23 mouse cellular contexts compared by ENCODE assay signal in genomic region chr10:53230809-53231208, GRCm38 (mm10).
DNase-seq lines count a peak whose midpoint lies in the region.
"Had no signal": no experiment of that assay in that cellular context is flagged by ENCODE, and none has a peak within 500 bp of the region (broad histone marks: within the 10 kb centered on the region; RNA-seq: fewer than 3 reads in every experiment).

No protein-coding gene starts in this region.

- no peaks in the 10 kb centered on the region for H3K27me3 ChIP-seq in heart, embryonic 10.5 days (ENCODE audit: insufficient read depth, poor library complexity, severe bottlenecking)
- H3K27me3 ChIP-seq: CH12.LX; embryonic facial prominence, embryonic 12.5 days; forebrain, embryonic 13.5 days; forebrain, embryonic 15.5 days had no signal

- H3K36me3 ChIP-seq in heart, embryonic 10.5 days = no peaks in the 10 kb centered on the region
- H3K36me3 ChIP-seq: embryonic facial prominence, embryonic 10.5 days; embryonic facial prominence, embryonic 12.5 days; forebrain, embryonic 15.5 days had no signal

- no peak overlapping the region for H3K27ac ChIP-seq in heart, embryonic 10.5 days
- H3K27ac ChIP-seq: embryonic facial prominence, embryonic 10.5 days; embryonic facial prominence, embryonic 12.5 days; forebrain, embryonic 13.5 days; forebrain, embryonic 15.5 days had no signal

- intact Hi-C loops in heart, postnatal 10 days (cut with DNase I) = no loop called here

- no peaks in the 10 kb centered on the region for H3K9me3 ChIP-seq in heart, embryonic 10.5 days
- H3K9me3 ChIP-seq: embryonic facial prominence, embryonic 10.5 days; embryonic facial prominence, embryonic 12.5 days; forebrain, embryonic 13.5 days; forebrain, embryonic 15.5 days had no signal

- H3K4me1 ChIP-seq in heart, embryonic 10.5 days = no peaks in the 10 kb centered on the region
- H3K4me1 ChIP-seq: embryonic facial prominence, embryonic 10.5 days; embryonic facial prominence, embryonic 12.5 days; forebrain, embryonic 13.5 days; forebrain, embryonic 15.5 days had no signal

- DNase-seq in heart, adult 11 months = peak; percentile 66
- no peak for DNase-seq in heart, embryonic 10.5 days (ENCODE audit: low spot score)
- DNase-seq in heart, postnatal 10 days = peak; percentile 5 to 18
- no peak for DNase-seq in heart, adult 9 months (ENCODE audit: low spot score in 2 of 2)
- DNase-seq in ZHBTc4 (ENCODE audit: low read depth, low spot score) = peak; percentile 5
- no peak for DNase-seq in embryo, embryonic 9.5 days (ENCODE audit: extremely low spot score)
- DNase-seq: adrenal gland, adult 2 months; adrenal gland, postnatal 10 days; adrenal gland, postnatal 25 days; B cell, adult 2 months; cerebellum, adult 11 months; cerebellum, adult 18-20 months; cerebellum, adult 8-10 months; cerebellum, adult 9-11 months; cerebellum, postnatal 14 days; cerebellum, postnatal 36 days; embryo, embryonic 11 days; forebrain, postnatal 0 days had no signal

- no peak overlapping the region for H3K4me3 ChIP-seq in heart, embryonic 10.5 days
- H3K4me3 ChIP-seq: embryonic facial prominence, embryonic 10.5 days; embryonic facial prominence, embryonic 12.5 days; forebrain, embryonic 13.5 days; forebrain, embryonic 15.5 days had no signal

Comparison
In these comparisons a context has a peak if more than half of its experiments do, and no peak if none do; other contexts are left out.
1. DNase-seq: peak in heart, adult 11 months (single experiment), heart, postnatal 10 days (2 of 2) and ZHBTc4 (single experiment); none in heart, embryonic 10.5 days (single experiment), heart, adult 9 months (0 of 2) and embryo, embryonic 9.5 days (single experiment).